Mouse (Mus musculus) embryonic facial prominence, embryonic 11.5 days (tissue): ENCODE measurements at regions not wholly inside any gene's neighbourhood (a gene's known extent, or its start where the extent isn't known, plus 50 kb on each side); places are given as distances from the start of the nearest gene placed in this dataset.

Experiments used
- ATAC-seq: fragments of 200-750 bp; cut with Nextera tagmentation; replicated peaks from 2 replicates; pipeline ENCODE4 v1.8.0; 2017; ENCODE audit warnings: low read depth; ENCODE audit not compliant: insufficient number of reproducible peaks, low FRiP score, low TSS enrichment
- DNase-seq: peaks from one replicate; pipeline ENCODE4 v3.0.0-alpha.2; 2015; ENCODE audit warnings: low spot score
- H3K27ac ChIP-seq: fragments of 300-500 bp; sonication (generic); replicated peaks from 2 replicates; pipeline ENCODE4 v1.5.1; 2014; ENCODE audit warnings: mild to moderate bottlenecking, low read depth, low read length, control low read depth
- H3K27me3 ChIP-seq: fragments of 300-500 bp; sonication (generic); 2 replicates; pipeline ENCODE4 v1.6.1; 2014; ENCODE audit warnings: mild to moderate bottlenecking, low read length, moderate library complexity, mixed read lengths; ENCODE audit not compliant: control insufficient read depth, insufficient read depth
- H3K36me3 ChIP-seq: fragments of 300-500 bp; sonication (generic); replicated peaks from 2 replicates; pipeline ENCODE4 v1.6.1; 2014; ENCODE audit warnings: low read depth, mild to moderate bottlenecking, low read length, moderate library complexity, mixed read lengths; ENCODE audit not compliant: control insufficient read depth, insufficient read depth
- H3K4me1 ChIP-seq: fragments of 300-500 bp; sonication (generic); 2 replicates; pipeline ENCODE4 v1.6.1; 2014; ENCODE audit warnings: low read length, mixed read lengths; ENCODE audit not compliant: control insufficient read depth, insufficient read depth
- H3K4me2 ChIP-seq: fragments of 300-500 bp; sonication (generic); 2 replicates; pipeline ENCODE4 v1.6.1; 2014; ENCODE audit warnings: low read depth, mild to moderate bottlenecking, control low read depth, low read length, moderate library complexity
- H3K4me3 ChIP-seq: fragments of 300-500 bp; sonication (generic); 2 replicates; pipeline ENCODE4 v1.5.1; 2014; ENCODE audit warnings: low read depth, low read length, control low read depth
- H3K9ac ChIP-seq: fragments of 300-500 bp; sonication (generic); replicated peaks from 2 replicates; pipeline ENCODE4 v1.6.1; 2014; ENCODE audit warnings: mild to moderate bottlenecking, control low read depth, low read length
- H3K9me3 ChIP-seq: fragments of 300-500 bp; sonication (generic); replicated peaks from 2 replicates; pipeline ENCODE4 v1.6.1; 2016; ENCODE audit warnings: mild to moderate bottlenecking, low read length, inconsistent platforms, mixed read lengths; ENCODE audit not compliant: control insufficient read depth
- WGBS: fragments of 180-500 bp; shearing (Covaris S2); extraction: QIAGEN DNeasy Blood & Tissue Kit; methylation state at CpG from one replicate; pipeline ENCODE4 v1.1.7; 2014; 5-methylcytosine and 5-hydroxymethylcytosine counted together

- H3K36me3 ChIP-seq, result no peaks in the 10 kb centered on the region
- H3K9ac ChIP-seq, result no peak overlapping the region
- no peak overlapping the region for H3K4me2 ChIP-seq
- WGBS, result 92% methylated on average over 11 of the region's 11 CpGs
- H3K27ac ChIP-seq, result no peak overlapping the region
- no peak for ATAC-seq
- H3K4me3 ChIP-seq, result no peak overlapping the region
- no peaks in the 10 kb centered on the region for H3K4me1 ChIP-seq
- DNase-seq, result no peak
- no peaks in the 10 kb centered on the region for H3K9me3 ChIP-seq
- H3K27me3 ChIP-seq, result no peaks in the 10 kb centered on the region
Observed at GRCm38 (mm10) chr11:41157321-41157720, 402.2 kb upstream of the Ccng1 start.
